Mouse (Mus musculus): ENCODE measurements around the gene Prr19. TPM values are rescaled to one million over a fixed set of nuclear protein-coding genes. Genes with fewer than 3 reads are reported as not detected.
A peak's percentile ranks its signal among the peaks of the same experiment; 100 is the strongest.

The Prr19 gene
- total and polyA plus RNA-seq, 2 experiments from 2014 or later, result 2.5 to 7.0 TPM

DNA sequence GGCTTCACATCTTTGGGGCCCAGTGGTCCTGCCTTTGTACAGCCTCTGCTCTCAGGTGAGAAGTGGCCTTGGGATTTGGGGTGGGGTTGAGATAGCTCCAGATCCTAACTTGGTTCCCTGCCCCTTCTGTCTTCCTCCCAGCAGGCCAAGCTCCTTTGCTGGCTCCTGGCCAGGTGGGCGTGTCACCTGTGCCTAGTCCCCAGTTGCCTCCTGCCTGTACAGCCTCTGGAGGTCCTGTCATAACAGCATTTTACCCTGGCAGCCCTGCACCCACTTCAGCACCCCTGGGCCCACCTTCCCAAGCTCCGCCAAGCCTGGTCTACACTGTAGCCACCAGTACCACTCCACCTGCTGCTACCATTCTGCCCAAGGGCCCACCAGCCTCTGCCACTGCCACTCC lies 10.3 kb upstream of the Prr19 start:
- H3K27me3 ChIP-seq (ENCODE audit: insufficient read depth, low read length), result no peaks in the 10 kb centered on the region
- peaks cover 2% of the 10 kb centered on the region; the same call in 1 of the 2 replicates for H3K4me1 ChIP-seq (ENCODE audit: insufficient read depth, low read length)
- 83% methylated on average over 2 of the region's 2 CpGs for WGBS
- no peaks in the 10 kb centered on the region for H3K9me3 ChIP-seq (ENCODE audit: low read length)
- no peak overlapping the region for H3K4me2 ChIP-seq (ENCODE audit: low read depth, low read length, poor library complexity, severe bottlenecking)
- no peak overlapping the region for H3K4me3 ChIP-seq (ENCODE audit: low read depth, low read length)
- peaks cover 79% of the 10 kb centered on the region for H3K36me3 ChIP-seq (ENCODE audit: insufficient read depth, low read length)
- H3K27ac ChIP-seq (ENCODE audit: low read depth, low read length), result no peak overlapping the region
- no peak for DNase-seq (ENCODE audit: low spot score)
- no peak overlapping the region for H3K9ac ChIP-seq (replicated peaks; ENCODE audit: low read length, poor library complexity, severe bottlenecking)
- no peak for ATAC-seq (ENCODE audit: low FRiP score)
- no peak; the same call in 1 of the 2 replicates for TF ChIP-seq CTCF (IDR thresholded peaks at IDR 0.05)

- no peak for TF ChIP-seq CTCF (IDR thresholded peaks at IDR 0.05)
- ATAC-seq (ENCODE audit: low FRiP score) (no peak), DNase-seq (ENCODE audit: low spot score) (no peak)
- 57% methylated on average over 7 of the region's 7 CpGs for WGBS
- Histone ChIP-seq H3K27me3 (ENCODE audit: insufficient read depth, low read length) (no peaks in the 10 kb centered on the region), H3K27ac (ENCODE audit: low read depth, low read length) (peak overlapping the region; percentile 38; the same call in 1 of the 2 replicates), H3K4me1 (ENCODE audit: insufficient read depth, low read length) (peaks cover 6% of the 10 kb centered on the region; the same call in 1 of the 2 replicates), H3K4me2 (ENCODE audit: low read depth, low read length, poor library complexity, severe bottlenecking) (no peak overlapping the region), H3K36me3 (ENCODE audit: insufficient read depth, low read length) (peaks cover 67% of the 10 kb centered on the region), H3K9me3 (ENCODE audit: low read length) (no peaks in the 10 kb centered on the region), H3K9ac (replicated peaks; ENCODE audit: low read length, poor library complexity, severe bottlenecking) (no peak overlapping the region), H3K4me3 (ENCODE audit: low read depth, low read length) (no peak overlapping the region)
These were observed 9.1 kb upstream of the Prr19 start for GRCm38 (mm10) chr7:25292107-25292506.

- no peak for DNase-seq (ENCODE audit: low spot score)
- Histone ChIP-seq H3K27ac (ENCODE audit: low read depth, low read length) (0 out of 2 replicates have a peak overlapping the region, but pooled peaks have one; percentile 26), H3K4me3 (ENCODE audit: low read depth, low read length) (no peak overlapping the region), H3K9me3 (ENCODE audit: low read length) (no peaks in the 10 kb centered on the region), H3K4me2 (ENCODE audit: low read depth, low read length, poor library complexity, severe bottlenecking) (no peak overlapping the region), H3K4me1 (ENCODE audit: insufficient read depth, low read length) (peaks cover 6% of the 10 kb centered on the region; the same call in 1 of the 2 replicates), H3K27me3 (ENCODE audit: insufficient read depth, low read length) (no peaks in the 10 kb centered on the region), H3K9ac (replicated peaks; ENCODE audit: low read length, poor library complexity, severe bottlenecking) (no peak overlapping the region), H3K36me3 (ENCODE audit: insufficient read depth, low read length) (peaks cover 55% of the 10 kb centered on the region)
- no peak for TF ChIP-seq CTCF (IDR thresholded peaks at IDR 0.05)
- ATAC-seq (ENCODE audit: low FRiP score), result no peak
- WGBS, result 83% methylated on average over 10 of the region's 10 CpGs
These were observed 7.9 kb upstream of the Prr19 start for GRCm38 (mm10) chr7:25293191-25293739.

DNA sequence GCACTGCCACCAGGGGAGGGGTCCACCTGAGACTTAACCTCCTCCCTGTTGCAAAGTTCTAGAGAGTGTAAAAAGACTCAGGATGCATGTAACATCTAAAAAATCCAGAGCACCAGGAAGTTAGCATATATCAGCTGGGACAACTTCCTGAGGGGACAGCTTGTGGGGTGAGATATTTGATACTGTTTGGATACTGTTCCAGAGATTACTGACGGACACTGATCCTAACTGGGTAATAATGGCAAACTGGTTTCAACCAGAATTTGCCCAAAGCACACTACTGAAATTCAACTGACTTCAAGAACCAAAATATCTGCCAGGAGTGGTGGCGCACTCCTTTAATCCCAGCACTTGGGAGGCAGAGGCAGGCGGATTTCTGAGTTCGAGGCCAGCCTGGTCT lies 6.7 kb upstream of the Prr19 start:
- no peaks in the 10 kb centered on the region for H3K27me3 ChIP-seq (ENCODE audit: insufficient read depth, low read length)
- H3K4me3 ChIP-seq (ENCODE audit: low read depth, low read length), result no peak overlapping the region
- H3K36me3 ChIP-seq (ENCODE audit: insufficient read depth, low read length), result peaks cover 43% of the 10 kb centered on the region
- peaks cover 6% of the 10 kb centered on the region; the same call in 1 of the 2 replicates for H3K4me1 ChIP-seq (ENCODE audit: insufficient read depth, low read length)
- no peak overlapping the region for H3K9ac ChIP-seq (replicated peaks; ENCODE audit: low read length, poor library complexity, severe bottlenecking)
- DNase-seq (ENCODE audit: low spot score) (no peak), ATAC-seq (ENCODE audit: low FRiP score) (no peak)
- TF ChIP-seq CTCF (IDR thresholded peaks at IDR 0.05), result no peak
- no peaks in the 10 kb centered on the region for H3K9me3 ChIP-seq (ENCODE audit: low read length)
- H3K4me2 ChIP-seq (ENCODE audit: low read depth, low read length, poor library complexity, severe bottlenecking), result no peak overlapping the region
- no peak overlapping the region for H3K27ac ChIP-seq (ENCODE audit: low read depth, low read length)
- WGBS, result 98% methylated on average over 4 of the region's 4 CpGs

GRCm38 (mm10) chr7:25294960-25295722 lies 6.1 kb upstream of the Prr19 start:
- H3K27ac ChIP-seq (ENCODE audit: low read depth, low read length), result no peak overlapping the region
- DNase-seq (ENCODE audit: low spot score) (no peak), ATAC-seq (ENCODE audit: low FRiP score) (no peak)
- no peak overlapping the region for H3K4me3 ChIP-seq (ENCODE audit: low read depth, low read length)
- H3K4me2 ChIP-seq (ENCODE audit: low read depth, low read length, poor library complexity, severe bottlenecking), result no peak overlapping the region
- no peaks in the 10 kb centered on the region for H3K9me3 ChIP-seq (ENCODE audit: low read length)
- H3K27me3 ChIP-seq (ENCODE audit: insufficient read depth, low read length), result no peaks in the 10 kb centered on the region
- TF ChIP-seq CTCF (IDR thresholded peaks at IDR 0.05), result no peak
- H3K9ac ChIP-seq (replicated peaks; ENCODE audit: low read length, poor library complexity, severe bottlenecking), result no peak overlapping the region
- H3K4me1 ChIP-seq (ENCODE audit: insufficient read depth, low read length), result peaks cover 6% of the 10 kb centered on the region; the same call in 1 of the 2 replicates
- peaks cover 39% of the 10 kb centered on the region for H3K36me3 ChIP-seq (ENCODE audit: insufficient read depth, low read length)
- WGBS, result 88% methylated on average over 12 of the region's 12 CpGs

DNA sequence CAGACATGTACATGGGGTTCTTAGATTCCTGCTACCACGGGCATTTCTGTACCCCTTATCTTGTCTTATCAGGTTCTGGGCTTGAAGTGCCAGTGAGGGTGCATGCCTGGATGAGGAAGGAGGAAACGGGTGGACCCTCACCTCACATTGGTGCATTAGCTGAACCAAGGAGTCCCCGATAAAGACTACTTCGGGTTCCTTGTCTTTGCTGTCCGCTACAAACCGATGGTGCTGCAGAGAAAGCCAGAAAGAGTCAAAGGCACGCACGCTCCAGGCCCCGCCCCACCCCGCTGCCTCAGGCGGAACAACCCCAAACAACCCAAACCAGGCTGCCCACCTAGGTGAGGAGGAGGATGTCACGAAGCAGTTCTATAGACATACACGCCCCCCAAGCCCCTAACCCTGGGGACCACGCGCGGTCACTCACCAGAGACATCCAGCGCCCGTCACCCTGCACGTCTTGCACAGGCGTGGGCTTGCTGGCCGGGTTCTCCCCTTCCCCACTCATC lies 4.2 kb upstream of the Prr19 start:
- WGBS, result under 1% methylated on average over 21 of the region's 21 CpGs
- Histone ChIP-seq H3K4me3 (ENCODE audit: low read depth, low read length) (peak overlapping the region; percentile 73), H3K27ac (ENCODE audit: low read depth, low read length) (peak overlapping the region; percentile 91), H3K36me3 (ENCODE audit: insufficient read depth, low read length) (peaks cover 21% of the 10 kb centered on the region), H3K9me3 (ENCODE audit: low read length) (no peaks in the 10 kb centered on the region), H3K4me2 (ENCODE audit: low read depth, low read length, poor library complexity, severe bottlenecking) (peak overlapping the region; percentile 55), H3K4me1 (ENCODE audit: insufficient read depth, low read length) (peaks cover 6% of the 10 kb centered on the region; the same call in 1 of the 2 replicates), H3K9ac (replicated peaks; ENCODE audit: low read length, poor library complexity, severe bottlenecking) (peak overlapping the region; percentile 68), H3K27me3 (ENCODE audit: insufficient read depth, low read length) (no peaks in the 10 kb centered on the region)
- TF ChIP-seq CTCF (IDR thresholded peaks at IDR 0.05), result no peak
- DNase-seq (ENCODE audit: low spot score), result peak; percentile 15
- ATAC-seq (ENCODE audit: low FRiP score), result peak; percentile 24
